Comparison of ENCODE assay signal across 17 mouse cellular contexts in the genomic region with DNA sequence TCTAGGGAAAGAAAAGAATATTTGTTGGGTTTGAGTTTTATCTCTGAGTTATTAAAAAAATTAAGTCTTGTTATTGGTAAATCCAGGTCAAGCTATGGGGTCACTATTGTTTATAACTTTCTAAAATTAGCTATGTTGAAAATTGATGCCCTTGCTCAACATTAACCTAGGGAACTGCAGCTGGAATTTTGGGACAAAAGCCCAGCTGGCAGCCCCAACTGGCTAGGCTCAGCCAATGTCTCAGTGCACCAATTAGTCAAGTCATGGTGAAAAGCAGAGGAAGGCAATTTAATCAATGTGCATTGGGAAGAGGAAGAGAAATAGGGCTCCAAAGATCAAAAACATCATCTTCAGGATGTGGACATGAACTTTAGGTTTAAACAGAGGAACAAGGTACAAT.
DNase-seq lines count a peak whose midpoint lies in the region; ATAC-seq and TF ChIP-seq lines count a peak whose summit lies in the region.
"Had no signal": no experiment of that assay in that cellular context is flagged by ENCODE, and none has a peak within 500 bp of the region (broad histone marks: within the 10 kb centered on the region; RNA-seq: fewer than 3 reads in every experiment).

No protein-coding gene starts in this region.

- H3K4me3 ChIP-seq in liver, adult 2 months (ENCODE audit: insufficient read depth, low read depth, low read length), result no peak overlapping the region
- H3K4me3 ChIP-seq in liver, embryonic 12.5 days, result no peak overlapping the region
- H3K4me3 ChIP-seq in forebrain, embryonic 13.5 days, result no peak overlapping the region
- H3K4me3 ChIP-seq: embryonic facial prominence, embryonic 10.5 days; hindbrain, embryonic 15.5 days; lung, embryonic 15.5 days; midbrain, embryonic 12.5 days had no signal

- TF ChIP-seq POLR2A in liver, adult 2 months (IDR thresholded peaks at IDR 0.05; ENCODE audit: extremely low read depth, insufficient read depth, low read length), result no peak

- H3K4me1 ChIP-seq in liver, adult 2 months (ENCODE audit: control insufficient read depth, insufficient read depth, low read length), result no peaks in the 10 kb centered on the region; the same call in 1 of the 2 replicates
- no peaks in the 10 kb centered on the region for H3K4me1 ChIP-seq in liver, embryonic 12.5 days
- no peaks in the 10 kb centered on the region for H3K4me1 ChIP-seq in forebrain, embryonic 13.5 days
- H3K4me1 ChIP-seq: embryonic facial prominence, embryonic 10.5 days; hindbrain, embryonic 15.5 days; lung, embryonic 15.5 days; midbrain, embryonic 12.5 days had no signal

- no peak overlapping the region for H3K4me2 ChIP-seq in liver, embryonic 12.5 days
- no peak overlapping the region for H3K4me2 ChIP-seq in forebrain, embryonic 13.5 days
- H3K4me2 ChIP-seq: hindbrain, embryonic 15.5 days; liver, embryonic 11.5 days; lung, embryonic 15.5 days; midbrain, embryonic 12.5 days had no signal

- H3K27ac ChIP-seq in liver, adult 2 months (replicated peaks; ENCODE audit: insufficient read depth, low read depth, low read length), result no peak overlapping the region
- no peak overlapping the region for H3K27ac ChIP-seq in liver, embryonic 12.5 days
- no peak overlapping the region for H3K27ac ChIP-seq in forebrain, embryonic 13.5 days
- H3K27ac ChIP-seq: embryonic facial prominence, embryonic 10.5 days; hindbrain, embryonic 15.5 days; lung, embryonic 15.5 days; midbrain, embryonic 12.5 days had no signal

- no peak for TF ChIP-seq CTCF in liver, adult 2 months (IDR thresholded peaks at IDR 0.05; ENCODE audit: low read depth, low read length)

- no peak overlapping the region for H3K9ac ChIP-seq in liver, adult 2 months (ENCODE audit: low read depth, low read length)
- no peak overlapping the region for H3K9ac ChIP-seq in liver, embryonic 12.5 days
- no peak overlapping the region for H3K9ac ChIP-seq in forebrain, embryonic 13.5 days
- H3K9ac ChIP-seq: hindbrain, embryonic 15.5 days; lung, embryonic 15.5 days; midbrain, embryonic 12.5 days had no signal

- H3K9me3 ChIP-seq in liver, embryonic 12.5 days (replicated peaks), result no peaks in the 10 kb centered on the region
- no peaks in the 10 kb centered on the region for H3K9me3 ChIP-seq in forebrain, embryonic 13.5 days (replicated peaks)
- H3K9me3 ChIP-seq: embryonic facial prominence, embryonic 10.5 days; hindbrain, embryonic 15.5 days; lung, embryonic 15.5 days; midbrain, embryonic 12.5 days had no signal

- DNase-seq in cerebellum, postnatal 10 days, result peak; percentile 50 to 57
- DNase-seq in cerebellum, adult 9-11 months, result no peak
- DNase-seq in liver, adult 2 months (ENCODE audit: extremely low read depth, low read depth, low spot score), result peak; percentile 66
- peak; percentile 6 for DNase-seq in brain, adult 2 months (ENCODE audit: low read depth, low spot score)
- peak; percentile 32 for DNase-seq in lung, postnatal 36 days
- DNase-seq in urinary bladder, adult 18-20 months (ENCODE audit: low spot score in 2 of 2), result no peak
- DNase-seq: cerebellum, adult 8-10 months; kidney, adult 2 months; kidney, postnatal 10 days; right cerebral cortex, postnatal 14 days had no signal

- no peaks in the 10 kb centered on the region for H3K79me2 ChIP-seq in liver, adult 2 months (ENCODE audit: control insufficient read depth, insufficient read depth, low read length)

- no peak for ATAC-seq in liver, embryonic 12.5 days
- ATAC-seq in forebrain, embryonic 13.5 days, result no peak

- H3K27me3 ChIP-seq in liver, adult 2 months (ENCODE audit: control insufficient read depth, insufficient read depth, low read length), result no peaks in the 10 kb centered on the region
- no peaks in the 10 kb centered on the region for H3K27me3 ChIP-seq in liver, embryonic 12.5 days (replicated peaks)
- no peaks in the 10 kb centered on the region for H3K27me3 ChIP-seq in forebrain, embryonic 13.5 days
- H3K27me3 ChIP-seq: hindbrain, embryonic 15.5 days; lung, embryonic 15.5 days; midbrain, embryonic 12.5 days had no signal

- H3K36me3 ChIP-seq in liver, adult 2 months (ENCODE audit: control insufficient read depth, insufficient read depth, low read length), result no peaks in the 10 kb centered on the region
- H3K36me3 ChIP-seq in liver, embryonic 12.5 days, result no peaks in the 10 kb centered on the region
- H3K36me3 ChIP-seq in forebrain, embryonic 13.5 days (ENCODE audit: poor library complexity, severe bottlenecking), result no peaks in the 10 kb centered on the region
- H3K36me3 ChIP-seq: embryonic facial prominence, embryonic 10.5 days; hindbrain, embryonic 15.5 days; lung, embryonic 15.5 days; midbrain, embryonic 12.5 days had no signal

Comparison
In these comparisons a context has a peak if more than half of its experiments do, and no peak if none do; other contexts are left out.
1. DNase-seq: peak in cerebellum, postnatal 10 days (2 of 2), liver, adult 2 months (single experiment), brain, adult 2 months (single experiment) and lung, postnatal 36 days (single experiment); none in cerebellum, adult 9-11 months (single experiment) and urinary bladder, adult 18-20 months (0 of 2).